Mouse (Mus musculus) forebrain, embryonic 13.5 days (tissue): ENCODE measurements at regions not wholly inside any gene's neighbourhood (a gene's known extent, or its start where the extent isn't known, plus 50 kb on each side); places are given as distances from the start of the nearest gene placed in this dataset.

ENCODE experiments used
- ATAC-seq: fragments of 200-750 bp; cut with Nextera tagmentation; 2 replicates; pipeline ENCODE4 v1.8.0; 2017
- H3K27ac ChIP-seq: fragments of 300-500 bp; sonication (generic); 2 replicates; pipeline ENCODE4 v1.5.1; 2015; ENCODE audit warnings: inconsistent platforms, mild to moderate bottlenecking, moderate library complexity
- H3K27me3 ChIP-seq: fragments of 300-500 bp; sonication (generic); 2 replicates; pipeline ENCODE4 v1.6.1; 2015; ENCODE audit warnings: mild to moderate bottlenecking, inconsistent platforms
- H3K36me3 ChIP-seq: fragments of 300-500 bp; sonication (generic); 2 replicates; pipeline ENCODE4 v1.6.1; 2015; ENCODE audit warnings: mild to moderate bottlenecking, inconsistent platforms; ENCODE audit not compliant: poor library complexity, severe bottlenecking
- H3K4me1 ChIP-seq: fragments of 300-500 bp; sonication (generic); 2 replicates; pipeline ENCODE4 v1.6.1; 2015; ENCODE audit warnings: inconsistent platforms
- H3K4me2 ChIP-seq: fragments of 300-500 bp; sonication (generic); 2 replicates; pipeline ENCODE4 v1.6.1; 2015; ENCODE audit warnings: inconsistent platforms, mild to moderate bottlenecking, moderate library complexity
- H3K4me3 ChIP-seq: fragments of 300-500 bp; sonication (generic); 2 replicates; pipeline ENCODE4 v1.5.1; 2015; ENCODE audit warnings: mild to moderate bottlenecking, inconsistent platforms
- H3K9ac ChIP-seq: fragments of 300-500 bp; sonication (generic); 2 replicates; pipeline ENCODE4 v1.6.1; 2015; ENCODE audit warnings: mild to moderate bottlenecking, inconsistent platforms
- H3K9me3 ChIP-seq: fragments of 300-500 bp; sonication (generic); replicated peaks from 2 replicates; pipeline ENCODE4 v1.6.1; 2016; ENCODE audit warnings: inconsistent platforms
- WGBS: fragments of 180-500 bp; shearing (Covaris S2); methylation state at CpG from one replicate; pipeline ENCODE4 v1.1.7; 2015; 5-methylcytosine and 5-hydroxymethylcytosine counted together

DNA sequence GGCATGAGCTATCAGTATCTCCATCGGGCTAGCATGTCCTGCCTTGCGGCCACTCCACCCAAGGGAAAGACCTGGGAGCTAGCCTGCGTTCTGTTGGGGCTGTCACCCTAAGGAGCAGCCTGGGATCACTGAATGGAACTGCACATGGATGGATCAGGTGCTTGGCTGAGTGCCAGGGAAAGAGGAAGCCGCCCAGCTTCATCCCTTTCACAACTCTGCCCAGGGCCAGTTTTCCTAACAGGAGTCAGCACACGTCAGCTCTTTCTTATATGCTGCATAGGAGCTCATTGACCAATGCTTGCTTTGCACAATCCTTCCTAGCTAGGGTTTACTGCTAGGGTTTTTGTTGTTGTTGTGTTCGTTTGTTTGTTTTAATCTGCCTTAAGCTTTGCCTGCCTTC lies 134.3 kb upstream of the Mylip start:
- no peak for ATAC-seq
- Histone ChIP-seq H3K27ac (no peak overlapping the region), H3K4me3 (no peak overlapping the region), H3K36me3 (no peaks in the 10 kb centered on the region), H3K9ac (no peak overlapping the region), H3K9me3 (no peaks in the 10 kb centered on the region), H3K4me2 (no peak overlapping the region), H3K4me1 (peaks cover under 1% of the 10 kb centered on the region; the same call in 1 of the 2 replicates), H3K27me3 (no peaks in the 10 kb centered on the region)
- 76% methylated on average over 6 of the region's 6 CpGs for WGBS

DNA sequence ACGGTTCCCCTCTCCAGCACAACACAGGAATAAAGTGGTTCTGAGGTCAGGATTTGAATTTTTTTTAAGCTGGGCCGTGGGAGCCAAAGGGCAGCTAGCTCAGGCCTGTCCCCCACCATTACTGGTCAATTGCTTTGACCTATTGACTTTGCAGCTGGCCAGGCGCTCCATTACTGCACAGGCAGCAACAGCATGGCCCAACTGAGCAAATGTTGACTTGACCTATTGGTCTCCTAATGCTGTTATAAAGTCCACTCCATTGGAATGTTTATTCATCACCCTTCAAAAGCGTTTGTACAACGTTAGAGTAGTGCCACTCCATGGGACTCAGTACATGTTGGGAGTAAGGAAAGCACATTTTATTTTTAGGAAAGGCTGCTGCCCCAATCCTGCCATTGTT lies 127.5 kb upstream of the Mylip start:
- Histone ChIP-seq H3K27me3 (no peaks in the 10 kb centered on the region), H3K4me3 (no peak overlapping the region), H3K4me1 (no peaks in the 10 kb centered on the region), H3K9me3 (no peaks in the 10 kb centered on the region), H3K9ac (no peak overlapping the region), H3K4me2 (no peak overlapping the region), H3K36me3 (no peaks in the 10 kb centered on the region), H3K27ac (no peak overlapping the region)
- no peak for ATAC-seq
- 77% methylated on average over 5 of the region's 5 CpGs for WGBS

DNA sequence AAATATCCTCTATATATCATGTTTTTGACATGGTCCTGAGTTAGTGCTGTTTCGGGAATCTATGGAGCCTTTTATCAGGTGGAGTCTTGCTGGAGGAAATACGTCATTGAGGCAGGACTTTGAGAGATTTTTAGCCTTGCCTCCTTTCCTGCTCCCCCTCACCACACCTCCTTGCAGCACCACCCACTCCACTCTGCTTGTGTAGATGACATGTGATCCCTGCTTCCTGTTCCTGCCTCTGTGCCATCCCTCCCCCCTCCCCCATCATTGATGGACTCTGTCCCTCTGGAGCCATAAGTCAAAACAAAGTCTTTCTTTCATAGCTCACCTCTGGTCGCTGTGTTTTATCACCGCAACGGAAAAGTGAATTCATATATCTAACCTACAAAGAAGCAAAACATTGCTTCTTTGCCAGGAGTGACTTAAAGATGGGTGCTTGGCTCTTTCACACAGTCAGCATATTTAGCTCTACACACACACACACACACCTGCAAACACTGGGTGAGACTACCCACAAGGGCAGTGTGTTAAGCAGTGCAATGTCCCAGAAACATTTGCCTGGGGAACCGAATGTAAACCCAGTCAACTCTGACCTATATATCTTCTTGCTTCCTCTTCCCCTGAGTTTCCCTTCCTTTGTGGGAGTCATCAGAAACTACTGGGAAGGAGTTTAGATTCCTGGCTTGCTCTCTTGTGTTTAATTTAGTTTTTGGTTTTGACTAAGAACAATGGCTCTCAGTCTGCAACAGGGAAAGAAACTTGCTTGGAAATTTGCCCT lies 123.1 kb upstream of the Mylip start:
- H3K9me3 ChIP-seq = no peaks in the 10 kb centered on the region
- 88% methylated on average over 6 of the region's 6 CpGs for WGBS
- H3K27me3 ChIP-seq = no peaks in the 10 kb centered on the region
- H3K9ac ChIP-seq = no peak overlapping the region
- H3K4me1 ChIP-seq = no peaks in the 10 kb centered on the region
- no peak overlapping the region for H3K27ac ChIP-seq
- ATAC-seq = no peak
- no peak overlapping the region for H3K4me3 ChIP-seq
- H3K36me3 ChIP-seq = no peaks in the 10 kb centered on the region
- H3K4me2 ChIP-seq = no peak overlapping the region

DNA sequence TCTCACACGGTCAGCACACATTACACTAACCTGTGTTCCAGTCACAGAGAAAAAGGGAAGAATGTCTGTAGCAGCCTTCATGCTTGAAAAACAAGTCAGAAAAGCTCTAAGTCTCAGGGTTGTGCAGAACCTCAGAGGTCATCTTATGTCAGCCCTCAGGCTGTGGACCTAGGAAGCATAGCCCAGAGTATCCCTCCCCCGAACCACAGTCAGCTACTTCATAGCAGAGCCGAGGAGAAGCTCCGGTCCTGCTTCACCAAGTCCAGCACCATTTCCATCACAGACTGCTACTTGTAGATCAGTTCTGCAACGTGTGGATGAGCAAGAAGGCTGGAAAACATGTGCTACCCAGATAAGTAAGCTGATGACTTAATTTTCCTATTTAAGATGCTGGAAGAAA lies 122.1 kb upstream of the Mylip start:
- Histone ChIP-seq H3K4me3 (no peak overlapping the region), H3K9me3 (no peaks in the 10 kb centered on the region), H3K4me1 (no peaks in the 10 kb centered on the region), H3K4me2 (no peak overlapping the region), H3K36me3 (no peaks in the 10 kb centered on the region), H3K27ac (no peak overlapping the region), H3K27me3 (no peaks in the 10 kb centered on the region), H3K9ac (no peak overlapping the region)
- WGBS = 79% methylated on average over 5 of the region's 5 CpGs
- no peak for ATAC-seq

DNA sequence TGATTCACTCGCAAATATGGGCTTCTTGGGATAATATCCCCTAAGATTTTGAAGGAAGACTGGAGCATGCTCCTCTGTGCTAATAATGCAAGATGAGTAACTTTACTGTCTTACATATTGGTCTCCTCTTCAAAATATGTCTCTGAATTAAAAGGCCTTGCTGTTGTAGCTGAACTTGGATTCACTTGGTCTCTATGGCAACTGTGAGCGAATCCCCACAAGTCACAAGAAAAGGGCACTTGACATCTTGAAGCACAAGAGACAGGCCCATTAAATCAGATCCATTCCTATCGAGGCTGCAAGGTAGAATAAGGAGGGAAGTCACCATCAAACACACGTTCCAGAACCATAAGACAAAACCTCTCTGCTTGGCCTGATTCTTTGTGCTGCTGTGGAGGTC lies 121.6 kb upstream of the Mylip start:
- no peak overlapping the region for H3K9ac ChIP-seq
- WGBS = 68% methylated on average over 4 of the region's 4 CpGs
- H3K36me3 ChIP-seq = no peaks in the 10 kb centered on the region
- H3K27ac ChIP-seq = no peak overlapping the region
- ATAC-seq = no peak
- no peak overlapping the region for H3K4me3 ChIP-seq
- H3K27me3 ChIP-seq = no peaks in the 10 kb centered on the region
- no peaks in the 10 kb centered on the region for H3K9me3 ChIP-seq
- H3K4me2 ChIP-seq = no peak overlapping the region
- H3K4me1 ChIP-seq = no peaks in the 10 kb centered on the region

DNA sequence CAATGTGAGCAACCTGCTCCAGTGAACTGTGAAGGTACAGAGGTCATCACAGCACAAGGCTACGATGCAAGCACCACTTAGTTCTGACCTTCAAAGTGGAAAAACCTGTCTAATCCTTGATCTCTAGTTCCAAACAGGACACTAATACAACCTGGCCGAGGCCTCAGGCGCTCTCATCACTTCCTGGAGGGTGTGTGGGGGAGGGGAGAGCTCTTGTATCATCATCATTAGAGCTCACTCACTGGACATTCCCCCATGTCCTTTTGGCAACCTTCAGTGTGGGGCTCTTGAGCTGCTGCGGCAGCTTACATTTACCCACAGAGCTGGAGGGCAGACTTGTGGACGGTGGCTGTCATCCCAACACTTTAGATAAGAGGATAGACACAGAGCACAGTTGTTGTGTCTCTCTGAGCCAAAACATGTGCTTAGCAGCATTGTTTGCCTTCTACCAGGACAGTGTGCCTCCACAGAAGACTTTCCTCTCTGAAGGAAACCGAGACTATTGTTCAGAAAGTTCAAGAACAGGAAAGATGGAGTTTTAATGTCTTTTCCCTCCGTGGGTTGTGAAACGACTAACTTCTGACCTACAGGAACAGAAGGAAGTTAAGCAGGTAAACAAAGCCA lies 115.2 kb upstream of the Mylip start:
- Histone ChIP-seq H3K27ac (no peak overlapping the region), H3K4me3 (no peak overlapping the region), H3K4me2 (no peak overlapping the region), H3K9ac (no peak overlapping the region), H3K36me3 (no peaks in the 10 kb centered on the region), H3K4me1 (no peaks in the 10 kb centered on the region), H3K27me3 (no peaks in the 10 kb centered on the region), H3K9me3 (no peaks in the 10 kb centered on the region)
- WGBS = 86% methylated on average over 8 of the region's 8 CpGs
- no peak for ATAC-seq

DNA sequence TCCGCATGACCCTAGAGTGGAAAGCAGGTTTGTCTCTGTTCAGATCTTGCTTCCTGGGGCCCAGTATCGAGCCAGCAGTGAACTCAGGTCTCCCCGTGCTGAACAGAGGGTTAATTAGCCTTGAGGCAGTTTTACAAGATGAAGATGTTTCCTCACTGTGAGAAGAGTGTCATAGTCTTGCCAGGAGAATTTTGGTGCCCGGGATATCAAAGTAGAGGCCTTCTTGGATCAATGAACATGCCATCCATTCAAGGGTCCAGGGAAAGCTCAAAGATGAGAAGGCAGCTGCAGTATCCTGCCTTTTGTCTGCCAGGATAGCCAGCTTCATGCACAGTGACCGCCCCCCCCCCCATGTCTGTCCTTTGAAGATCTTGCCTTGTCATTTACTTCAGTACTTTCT lies 114.2 kb upstream of the Mylip start:
- Histone ChIP-seq H3K27ac (no peak overlapping the region), H3K4me1 (no peaks in the 10 kb centered on the region), H3K9me3 (no peaks in the 10 kb centered on the region), H3K4me2 (no peak overlapping the region), H3K36me3 (no peaks in the 10 kb centered on the region), H3K9ac (no peak overlapping the region), H3K4me3 (no peak overlapping the region), H3K27me3 (no peaks in the 10 kb centered on the region)
- ATAC-seq = no peak
- 75% methylated on average over 5 of the region's 5 CpGs for WGBS

DNA sequence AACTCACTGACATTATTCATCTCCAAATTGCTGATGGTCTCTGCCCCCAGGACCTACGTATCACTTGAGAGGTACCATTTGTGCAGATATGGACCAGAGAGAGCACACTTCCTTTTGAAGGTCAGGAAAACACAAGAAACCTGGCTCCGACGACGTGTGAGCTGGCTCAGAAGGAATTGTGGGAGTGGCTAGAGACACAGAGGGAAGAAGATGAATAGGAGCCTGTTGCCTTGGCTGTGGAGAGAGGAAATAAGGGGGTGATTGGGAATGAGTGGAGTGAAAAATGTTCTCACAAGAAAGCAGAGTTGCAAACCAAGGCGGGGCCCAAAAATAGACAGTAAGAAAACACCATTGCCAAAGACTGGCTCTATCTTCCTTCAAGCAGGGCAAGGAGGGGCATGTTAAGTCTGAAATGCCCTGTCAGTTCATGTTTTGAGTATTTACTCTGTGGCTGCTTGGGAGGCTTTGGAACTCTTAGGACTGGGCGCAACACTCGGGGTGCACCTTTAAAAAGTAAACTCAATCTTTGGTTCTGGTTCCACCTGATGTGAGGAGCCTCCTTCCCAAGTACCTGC lies 111.6 kb upstream of the Mylip start:
- Histone ChIP-seq H3K27me3 (no peaks in the 10 kb centered on the region), H3K36me3 (no peaks in the 10 kb centered on the region), H3K4me2 (no peak overlapping the region), H3K4me3 (no peak overlapping the region), H3K4me1 (no peaks in the 10 kb centered on the region), H3K9ac (no peak overlapping the region), H3K9me3 (no peaks in the 10 kb centered on the region), H3K27ac (no peak overlapping the region)
- no peak for ATAC-seq
- 86% methylated on average over 7 of the region's 7 CpGs for WGBS

DNA sequence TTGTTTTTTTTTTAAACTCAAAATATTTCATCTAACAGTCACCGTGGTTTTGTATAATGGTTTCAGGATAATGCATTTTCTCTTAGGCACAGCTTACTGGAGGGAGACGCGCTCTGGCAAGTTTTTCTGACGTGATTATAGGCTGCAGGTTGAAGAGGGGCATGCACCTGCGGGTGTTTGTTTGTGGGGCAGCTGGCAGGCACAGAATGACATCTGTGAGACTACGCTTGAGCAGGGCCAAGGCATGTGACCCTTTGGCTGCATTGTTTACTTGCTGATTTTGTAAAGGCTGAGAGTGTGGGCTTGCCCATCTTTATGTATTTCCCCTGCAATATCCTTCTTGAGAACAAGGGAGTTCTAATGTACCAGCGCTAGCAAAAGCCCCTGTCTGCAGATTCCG lies 108.4 kb upstream of the Mylip start:
- no peak for ATAC-seq
- Histone ChIP-seq H3K4me1 (no peaks in the 10 kb centered on the region), H3K9ac (no peak overlapping the region), H3K27me3 (no peaks in the 10 kb centered on the region), H3K4me3 (no peak overlapping the region), H3K4me2 (no peak overlapping the region), H3K36me3 (no peaks in the 10 kb centered on the region), H3K9me3 (no peaks in the 10 kb centered on the region), H3K27ac (no peak overlapping the region)
- 74% methylated on average over 8 of the region's 8 CpGs for WGBS

DNA sequence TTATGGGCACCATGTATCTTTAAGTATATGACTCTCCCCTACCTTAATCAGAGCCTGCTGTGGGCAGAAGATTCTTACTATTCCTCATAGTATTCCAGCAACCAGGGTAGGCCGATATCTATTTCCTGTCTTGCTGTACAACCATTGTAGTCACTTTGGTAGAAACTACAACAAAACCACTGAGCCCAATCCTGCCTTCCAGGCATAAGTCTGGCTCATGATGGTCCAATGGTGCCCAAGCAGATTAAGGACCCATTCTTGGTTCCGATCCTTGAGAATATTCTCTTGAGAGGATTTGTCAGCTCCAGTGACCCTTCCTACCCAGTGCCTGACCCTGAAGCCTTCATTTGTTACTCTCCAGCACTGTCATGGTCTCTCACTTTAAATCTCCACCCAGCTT lies 102.9 kb upstream of the Mylip start:
- no peak overlapping the region for H3K4me3 ChIP-seq
- no peak overlapping the region for H3K27ac ChIP-seq
- no peak overlapping the region for H3K9ac ChIP-seq
- H3K36me3 ChIP-seq = no peaks in the 10 kb centered on the region
- 96% methylated on average over 2 of the region's 2 CpGs for whole genome bisulfite sequencing
- no peak overlapping the region for H3K4me2 ChIP-seq
- no peak for ATAC-seq
- H3K4me1 ChIP-seq = no peaks in the 10 kb centered on the region
- no peaks in the 10 kb centered on the region for H3K27me3 ChIP-seq
- no peaks in the 10 kb centered on the region for H3K9me3 ChIP-seq

DNA sequence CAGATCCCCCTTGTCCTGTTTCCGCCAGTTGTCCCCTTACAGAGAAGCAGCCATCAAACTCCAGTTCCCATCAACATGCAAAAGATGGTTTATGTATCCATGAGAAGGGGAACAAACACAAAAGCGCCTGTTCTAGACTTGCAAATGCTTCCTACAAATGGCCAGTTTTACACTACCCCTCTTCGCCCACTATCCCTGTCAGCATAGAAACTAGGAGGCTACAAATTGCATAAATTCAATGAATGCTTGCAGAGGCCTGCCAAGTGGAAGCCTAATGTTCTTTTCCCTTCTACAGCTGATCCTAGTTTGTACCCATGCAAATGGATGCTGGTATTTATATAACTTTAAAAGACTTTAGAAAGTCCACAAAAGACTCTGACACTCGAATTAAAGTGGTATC lies 102.3 kb upstream of the Mylip start:
- Histone ChIP-seq H3K9me3 (no peaks in the 10 kb centered on the region), H3K4me2 (no peak overlapping the region), H3K9ac (no peak overlapping the region), H3K36me3 (no peaks in the 10 kb centered on the region), H3K27me3 (no peaks in the 10 kb centered on the region), H3K4me1 (no peaks in the 10 kb centered on the region), H3K27ac (no peak overlapping the region), H3K4me3 (no peak overlapping the region)
- ATAC-seq = no peak
- 89% methylated on average over 4 of the region's 4 CpGs for WGBS

DNA sequence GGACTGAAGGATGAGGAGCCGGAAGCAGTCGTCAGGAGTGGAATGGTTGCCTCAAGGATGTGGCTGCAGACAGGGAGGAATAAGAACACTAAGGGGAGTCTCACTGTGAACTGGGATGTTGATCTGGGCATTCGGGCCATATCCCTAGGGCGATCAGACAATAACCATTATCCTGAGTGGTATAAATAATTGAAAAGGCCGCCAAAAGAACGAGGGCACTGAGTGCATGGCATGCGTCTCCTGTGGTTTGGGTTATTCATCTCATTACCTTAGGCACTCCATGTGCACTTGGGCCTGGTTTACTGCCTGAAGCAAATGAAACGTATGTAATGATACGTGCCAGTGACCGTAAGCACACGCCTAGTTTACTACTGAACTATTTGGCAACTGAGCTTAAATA lies 99.6 kb upstream of the Mylip start:
- H3K27ac ChIP-seq = no peak overlapping the region
- no peak for ATAC-seq
- no peaks in the 10 kb centered on the region for H3K36me3 ChIP-seq
- no peak overlapping the region for H3K9ac ChIP-seq
- H3K4me2 ChIP-seq = no peak overlapping the region
- no peaks in the 10 kb centered on the region for H3K9me3 ChIP-seq
- WGBS = 94% methylated on average over 11 of the region's 11 CpGs
- no peak overlapping the region for H3K4me3 ChIP-seq
- no peaks in the 10 kb centered on the region for H3K4me1 ChIP-seq
- no peaks in the 10 kb centered on the region for H3K27me3 ChIP-seq

DNA sequence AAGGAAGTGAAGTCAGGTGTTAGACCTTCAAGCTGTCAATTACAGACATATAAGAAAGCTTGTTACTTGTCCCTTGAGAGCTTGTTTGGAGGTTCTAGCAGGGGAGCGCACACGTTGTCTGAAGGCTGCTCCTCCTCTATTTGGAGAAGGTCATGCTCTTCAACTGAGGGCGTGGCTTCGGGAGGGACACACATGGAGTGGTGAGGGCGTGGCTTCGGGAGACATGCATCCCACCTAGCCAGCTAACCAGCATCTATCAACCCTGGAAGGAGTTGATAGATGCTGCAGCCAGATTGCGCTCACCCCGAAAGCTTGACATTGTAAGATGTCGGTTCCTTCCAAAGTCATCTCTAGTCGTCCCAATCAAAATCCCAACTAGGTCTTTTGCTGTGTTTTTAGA lies 94.9 kb upstream of the Mylip start:
- no peak overlapping the region for H3K27ac ChIP-seq
- whole genome bisulfite sequencing = 89% methylated on average over 10 of the region's 10 CpGs
- no peak for ATAC-seq
- no peak overlapping the region for H3K9ac ChIP-seq
- no peaks in the 10 kb centered on the region for H3K9me3 ChIP-seq
- H3K4me2 ChIP-seq = no peak overlapping the region
- no peaks in the 10 kb centered on the region for H3K4me1 ChIP-seq
- no peaks in the 10 kb centered on the region for H3K27me3 ChIP-seq
- H3K4me3 ChIP-seq = no peak overlapping the region
- H3K36me3 ChIP-seq = no peaks in the 10 kb centered on the region
